Mouse (Mus musculus): ENCODE results near the gene A230050P20Rik. TPM values are rescaled to one million over a fixed set of nuclear protein-coding genes. Genes with fewer than 3 reads are reported as not detected.

A230050P20Rik gene
- polyA plus RNA-seq, 1 experiment: 11.8 TPM

GRCm38 (mm10) chr9:20876318-20877117 lies 8.1 kb downstream of the A230050P20Rik start:
- Histone ChIP-seq H3K79me3 (ENCODE audit: low read depth) (no peaks in the 10 kb centered on the region), H3K36me3 (ENCODE audit: control insufficient read depth, insufficient read depth) (no peaks in the 10 kb centered on the region), H3ac (ENCODE audit: control insufficient read depth, insufficient read length, low read depth) (no peak overlapping the region), H3K27me3 (ENCODE audit: control insufficient read depth, insufficient read depth, insufficient read length) (no peaks in the 10 kb centered on the region), H3K4me3 (ENCODE audit: insufficient read depth, poor library complexity, severe bottlenecking) (no peak overlapping the region), H3K79me2 (ENCODE audit: control insufficient read depth, insufficient read depth) (no peaks in the 10 kb centered on the region)
- TF ChIP-seq USF1 (IDR thresholded peaks at IDR 0.05; ENCODE audit: low read depth): no peak
- no peak for TF ChIP-seq CEBPB (IDR thresholded peaks at IDR 0.05; ENCODE audit: low read depth)
- TF ChIP-seq FOSL1 (IDR thresholded peaks at IDR 0.05; ENCODE audit: insufficient read depth, low read length, poor library complexity, severe bottlenecking): no peak
- no peak for TF ChIP-seq CTCF (IDR thresholded peaks at IDR 0.05; ENCODE audit: control insufficient read depth, insufficient read depth, insufficient read length)
- no peak for TF ChIP-seq MYOD1 (IDR thresholded peaks at IDR 0.05; ENCODE audit: control insufficient read depth, insufficient read length, low read depth)
- no peak for TF ChIP-seq MYOG (IDR thresholded peaks at IDR 0.05; ENCODE audit: control insufficient read depth, extremely low read depth, insufficient read length)
- TF ChIP-seq MAX (IDR thresholded peaks at IDR 0.05): no peak

GRCm38 (mm10) chr9:20877118-20878040 lies 8.9 kb downstream of the A230050P20Rik start:
- Histone ChIP-seq H3K79me2 (ENCODE audit: control insufficient read depth, insufficient read depth) (no peaks in the 10 kb centered on the region), H3K36me3 (ENCODE audit: control insufficient read depth, insufficient read depth) (no peaks in the 10 kb centered on the region), H3K27me3 (ENCODE audit: control insufficient read depth, insufficient read depth, insufficient read length) (no peaks in the 10 kb centered on the region), H3ac (ENCODE audit: control insufficient read depth, insufficient read length, low read depth) (no peak overlapping the region), H3K79me3 (ENCODE audit: low read depth) (no peaks in the 10 kb centered on the region), H3K4me3 (ENCODE audit: insufficient read depth, poor library complexity, severe bottlenecking) (no peak overlapping the region)
- no peak for TF ChIP-seq MYOG (IDR thresholded peaks at IDR 0.05; ENCODE audit: control insufficient read depth, extremely low read depth, insufficient read length)
- no peak for TF ChIP-seq CEBPB (IDR thresholded peaks at IDR 0.05; ENCODE audit: low read depth)
- no peak for TF ChIP-seq MAX (IDR thresholded peaks at IDR 0.05)
- no peak for TF ChIP-seq CTCF (IDR thresholded peaks at IDR 0.05; ENCODE audit: control insufficient read depth, insufficient read depth, insufficient read length)
- no peak for TF ChIP-seq USF1 (IDR thresholded peaks at IDR 0.05; ENCODE audit: low read depth)
- no peak for TF ChIP-seq MYOD1 (IDR thresholded peaks at IDR 0.05; ENCODE audit: control insufficient read depth, insufficient read length, low read depth)
- no peak for TF ChIP-seq FOSL1 (IDR thresholded peaks at IDR 0.05; ENCODE audit: insufficient read depth, low read length, poor library complexity, severe bottlenecking)

- no peaks in the 10 kb centered on the region for H3K36me3 ChIP-seq (ENCODE audit: control insufficient read depth, insufficient read depth)
- peak overlapping the region; percentile 22 for H3ac ChIP-seq (ENCODE audit: control insufficient read depth, insufficient read length, low read depth)
- H3K4me3 ChIP-seq (ENCODE audit: insufficient read depth, poor library complexity, severe bottlenecking): peak overlapping the region; percentile 18
- no peaks in the 10 kb centered on the region for H3K79me2 ChIP-seq (ENCODE audit: control insufficient read depth, insufficient read depth)
- no peaks in the 10 kb centered on the region for H3K27me3 ChIP-seq (ENCODE audit: control insufficient read depth, insufficient read depth, insufficient read length)
- TF ChIP-seq CTCF (IDR thresholded peaks at IDR 0.05; ENCODE audit: control insufficient read depth, insufficient read depth, insufficient read length) (peak; percentile 91), MYOD1 (IDR thresholded peaks at IDR 0.05; ENCODE audit: control insufficient read depth, insufficient read length, low read depth) (no peak), MAX (IDR thresholded peaks at IDR 0.05) (peak; percentile 77)
- no peaks in the 10 kb centered on the region for H3K79me3 ChIP-seq (ENCODE audit: low read depth)
These were observed 9.7 kb downstream of the A230050P20Rik start for GRCm38 (mm10) chr9:20878041-20878709.

- peak overlapping the region; percentile 22 for H3ac ChIP-seq (ENCODE audit: control insufficient read depth, insufficient read length, low read depth)
- peak overlapping the region; percentile 18 for H3K4me3 ChIP-seq (ENCODE audit: insufficient read depth, poor library complexity, severe bottlenecking)
- no peaks in the 10 kb centered on the region for H3K79me2 ChIP-seq (ENCODE audit: control insufficient read depth, insufficient read depth)
- H3K36me3 ChIP-seq (ENCODE audit: control insufficient read depth, insufficient read depth): no peaks in the 10 kb centered on the region
- TF ChIP-seq FOSL1 (IDR thresholded peaks at IDR 0.05; ENCODE audit: insufficient read depth, low read length, poor library complexity, severe bottlenecking): no peak
- no peak for TF ChIP-seq CTCF (IDR thresholded peaks at IDR 0.05; ENCODE audit: control insufficient read depth, insufficient read depth, insufficient read length)
- no peak for TF ChIP-seq MYOG (IDR thresholded peaks at IDR 0.05; ENCODE audit: control insufficient read depth, extremely low read depth, insufficient read length)
- TF ChIP-seq MAX (IDR thresholded peaks at IDR 0.05): no peak
- no peak for TF ChIP-seq MYOD1 (IDR thresholded peaks at IDR 0.05; ENCODE audit: control insufficient read depth, insufficient read length, low read depth)
- TF ChIP-seq CEBPB (IDR thresholded peaks at IDR 0.05; ENCODE audit: low read depth): no peak
- TF ChIP-seq USF1 (IDR thresholded peaks at IDR 0.05; ENCODE audit: low read depth): no peak
- no peaks in the 10 kb centered on the region for H3K79me3 ChIP-seq (ENCODE audit: low read depth)
- no peaks in the 10 kb centered on the region for H3K27me3 ChIP-seq (ENCODE audit: control insufficient read depth, insufficient read depth, insufficient read length)
These were observed 10.2 kb downstream of the A230050P20Rik start for GRCm38 (mm10) chr9:20878710-20879065.

- H3K27me3 ChIP-seq (ENCODE audit: control insufficient read depth, insufficient read depth, insufficient read length): no peaks in the 10 kb centered on the region
- no peaks in the 10 kb centered on the region for H3K79me3 ChIP-seq (ENCODE audit: low read depth)
- no peaks in the 10 kb centered on the region for H3K36me3 ChIP-seq (ENCODE audit: control insufficient read depth, insufficient read depth)
- TF ChIP-seq MYOG (IDR thresholded peaks at IDR 0.05; ENCODE audit: control insufficient read depth, extremely low read depth, insufficient read length) (no peak), USF1 (IDR thresholded peaks at IDR 0.05; ENCODE audit: low read depth) (no peak), CTCF (IDR thresholded peaks at IDR 0.05; ENCODE audit: control insufficient read depth, insufficient read depth, insufficient read length) (no peak), CEBPB (IDR thresholded peaks at IDR 0.05; ENCODE audit: low read depth) (no peak), MYOD1 (IDR thresholded peaks at IDR 0.05; ENCODE audit: control insufficient read depth, insufficient read length, low read depth) (no peak), MAX (IDR thresholded peaks at IDR 0.05) (no peak), FOSL1 (IDR thresholded peaks at IDR 0.05; ENCODE audit: insufficient read depth, low read length, poor library complexity, severe bottlenecking) (no peak)
- H3K79me2 ChIP-seq (ENCODE audit: control insufficient read depth, insufficient read depth): no peaks in the 10 kb centered on the region
- H3ac ChIP-seq (ENCODE audit: control insufficient read depth, insufficient read length, low read depth): peak within 1 kb of the TSS; percentile 22
- peak within 1 kb of the TSS; percentile 18 for H3K4me3 ChIP-seq (ENCODE audit: insufficient read depth, poor library complexity, severe bottlenecking)
These were observed 10.8 kb downstream of the A230050P20Rik start, which contains the start of gene Angptl6 for GRCm38 (mm10) chr9:20879097-20879792. TSS of gene Angptl6 (minus strand) at chr9:20879727.

Measured in C2C12 (cell line).